Mouse (Mus musculus): ENCODE results near the gene Rnf212. TPM values are rescaled to one million over a fixed set of nuclear protein-coding genes. Genes with fewer than 3 reads are reported as not detected.
A peak's percentile ranks its signal among the peaks of the same experiment; 100 is the strongest.

Rnf212 gene
- polyA plus RNA-seq, 1 experiment from 2014 or later = not detected

GRCm38 (mm10) chr5:108694352-108695261 lies 80.2 kb downstream of the Rnf212 start:
- Histone ChIP-seq H3K9me3 (replicated peaks) (no peaks in the 10 kb centered on the region), H3K36me3 (peaks cover 3% of the 10 kb centered on the region; the same call in 1 of the 2 replicates), H3K9ac (peak overlapping the region; percentile 69), H3K27ac (replicated peaks) (peak overlapping the region; percentile 58), H3K27me3 (no peaks in the 10 kb centered on the region), H3K4me2 (replicated peaks) (peak overlapping the region; percentile 83), H3K4me3 (replicated peaks) (peak overlapping the region; percentile 84), H3K4me1 (peaks cover 54% of the 10 kb centered on the region)
- WGBS = 1% methylated on average over 97 of the region's 99 CpGs
- peak; percentile 41 for ATAC-seq (ENCODE audit: insufficient number of reproducible peaks, low FRiP score, low TSS enrichment, low read depth)

GRCm38 (mm10) chr5:108693872-108694288 lies 80.9 kb downstream of the Rnf212 start:
- under 1% methylated on average over 39 of the region's 43 CpGs for WGBS
- H3K4me1 ChIP-seq = peaks cover 50% of the 10 kb centered on the region

GRCm38 (mm10) chr5:108692271-108692670 lies 82.5 kb downstream of the Rnf212 start, which contains the start of gene Fgfrl1:
TSS of gene Fgfrl1 (plus strand) at chr5:108692382.
- H3K9ac ChIP-seq = 0 out of 2 replicates have a peak within 1 kb of the TSS, but pooled peaks have one; percentile 9
- peak within 1 kb of the TSS; percentile 83 for H3K4me2 ChIP-seq (replicated peaks)
- H3K4me1 ChIP-seq = peaks cover 45% of the 10 kb centered on the region
- 2% methylated on average over 16 of the region's 18 CpGs for WGBS
- no peaks in the 10 kb centered on the region for H3K9me3 ChIP-seq (replicated peaks)
- peak within 1 kb of the TSS; percentile 84 for H3K4me3 ChIP-seq (replicated peaks)
- ATAC-seq (ENCODE audit: insufficient number of reproducible peaks, low FRiP score, low TSS enrichment, low read depth) = no peak
- no peaks in the 10 kb centered on the region for H3K27me3 ChIP-seq
- 0 out of 2 replicates have a peak within 1 kb of the TSS, but pooled peaks have one; percentile 22 for H3K27ac ChIP-seq (replicated peaks)
- peaks cover 3% of the 10 kb centered on the region; the same call in 1 of the 2 replicates for H3K36me3 ChIP-seq

More at GRCm38 (mm10) chr5:108693872-108694288, 80.9 kb downstream of the Rnf212 start:
- Histone ChIP-seq H3K27ac (replicated peaks) (no peak overlapping the region), H3K9me3 (replicated peaks) (no peaks in the 10 kb centered on the region), H3K4me2 (replicated peaks) (peak overlapping the region; percentile 83), H3K27me3 (no peaks in the 10 kb centered on the region), H3K4me3 (replicated peaks) (peak overlapping the region; percentile 84), H3K36me3 (peaks cover 3% of the 10 kb centered on the region; the same call in 1 of the 2 replicates), H3K9ac (peak overlapping the region; percentile 69)
- peak; percentile 92 for ATAC-seq (ENCODE audit: insufficient number of reproducible peaks, low FRiP score, low TSS enrichment, low read depth)

- 70% methylated on average over 4 of the region's 4 CpGs for WGBS
Measured at GRCm38 (mm10) chr5:108691152-108691551, 83.6 kb downstream of the Rnf212 start.

GRCm38 (mm10) chr5:108689091-108689490 lies 85.7 kb downstream of the Rnf212 start:
- Histone ChIP-seq H3K9me3 (replicated peaks) (no peaks in the 10 kb centered on the region), H3K4me3 (replicated peaks) (no peak overlapping the region), H3K27me3 (no peaks in the 10 kb centered on the region), H3K4me1 (peaks cover 19% of the 10 kb centered on the region), H3K27ac (replicated peaks) (no peak overlapping the region), H3K4me2 (replicated peaks) (no peak overlapping the region), H3K9ac (no peak overlapping the region), H3K36me3 (no peaks in the 10 kb centered on the region)
- no peak for ATAC-seq (ENCODE audit: insufficient number of reproducible peaks, low FRiP score, low TSS enrichment, low read depth)
- 69% methylated on average over 5 of the region's 5 CpGs for WGBS

More at GRCm38 (mm10) chr5:108691152-108691551, 83.6 kb downstream of the Rnf212 start:
- Histone ChIP-seq H3K27ac (replicated peaks) (no peak overlapping the region), H3K9me3 (replicated peaks) (no peaks in the 10 kb centered on the region), H3K27me3 (no peaks in the 10 kb centered on the region), H3K4me1 (peaks cover 34% of the 10 kb centered on the region), H3K9ac (no peak overlapping the region), H3K4me3 (replicated peaks) (no peak overlapping the region), H3K4me2 (replicated peaks) (no peak overlapping the region), H3K36me3 (peaks cover 3% of the 10 kb centered on the region; the same call in 1 of the 2 replicates)
- no peak for ATAC-seq (ENCODE audit: insufficient number of reproducible peaks, low FRiP score, low TSS enrichment, low read depth)

- Histone ChIP-seq H3K36me3 (no peaks in the 10 kb centered on the region), H3K4me2 (replicated peaks) (no peak overlapping the region), H3K4me3 (replicated peaks) (no peak overlapping the region), H3K27me3 (no peaks in the 10 kb centered on the region), H3K4me1 (peaks cover 16% of the 10 kb centered on the region), H3K9ac (no peak overlapping the region), H3K9me3 (replicated peaks) (no peaks in the 10 kb centered on the region), H3K27ac (replicated peaks) (no peak overlapping the region)
- ATAC-seq (ENCODE audit: insufficient number of reproducible peaks, low FRiP score, low TSS enrichment, low read depth) = no peak
- WGBS = 90% methylated on average over 6 of the region's 6 CpGs
Measured at GRCm38 (mm10) chr5:108680871-108681270, 93.9 kb downstream of the Rnf212 start.

- Histone ChIP-seq H3K27me3 (no peaks in the 10 kb centered on the region), H3K4me2 (replicated peaks) (no peak overlapping the region), H3K4me3 (replicated peaks) (no peak overlapping the region), H3K4me1 (peaks cover 16% of the 10 kb centered on the region), H3K27ac (replicated peaks) (no peak overlapping the region), H3K9ac (no peak overlapping the region), H3K36me3 (no peaks in the 10 kb centered on the region), H3K9me3 (replicated peaks) (no peaks in the 10 kb centered on the region)
- 42% methylated on average over 3 of the region's 3 CpGs for WGBS
- ATAC-seq (ENCODE audit: insufficient number of reproducible peaks, low FRiP score, low TSS enrichment, low read depth) = no peak
Measured at GRCm38 (mm10) chr5:108679909-108680308, 94.9 kb downstream of the Rnf212 start.

Other genes starting within 250 kb of the Rnf212 start
- gene Cplx1, start 225.0 kb downstream of the Rnf212 start, polyA plus RNA-seq (2015; fragmentation: Nextera tagmentation; extraction: Ambion mirVana) = 0.38 and 0.89 TPM in 2 replicates
- 47.9 and 56.4 TPM in 2 replicates for gene Gak, start 145.2 kb downstream of the Rnf212 start, polyA plus RNA-seq (2015; fragmentation: Nextera tagmentation; extraction: Ambion mirVana)
- 27.4 and 29.4 TPM in 2 replicates for gene Tmem175, start 145.2 kb downstream of the Rnf212 start, polyA plus RNA-seq (2015; fragmentation: Nextera tagmentation; extraction: Ambion mirVana)
- 17.3 and 18.1 TPM in 2 replicates for gene Idua, start 114.7 kb downstream of the Rnf212 start, polyA plus RNA-seq (2015; fragmentation: Nextera tagmentation; extraction: Ambion mirVana)
- 14.6 and 17.4 TPM in 2 replicates for gene Dgkq, start 105.3 kb downstream of the Rnf212 start, polyA plus RNA-seq (2015; fragmentation: Nextera tagmentation; extraction: Ambion mirVana)
- 0.93 and 0.96 TPM in 2 replicates for gene Slc26a1, start 99.4 kb downstream of the Rnf212 start, polyA plus RNA-seq (2015; fragmentation: Nextera tagmentation; extraction: Ambion mirVana)
- 29.0 and 29.4 TPM in 2 replicates for gene Fgfrl1, start 82.6 kb downstream of the Rnf212 start, polyA plus RNA-seq (2015; fragmentation: Nextera tagmentation; extraction: Ambion mirVana)
- gene Tmed11, start 20.4 kb upstream of the Rnf212 start, polyA plus RNA-seq (2015; fragmentation: Nextera tagmentation; extraction: Ambion mirVana) = not detected in 2 replicates
- not detected in 2 replicates for gene Vmn2r8, start 33.9 kb upstream of the Rnf212 start, polyA plus RNA-seq (2015; fragmentation: Nextera tagmentation; extraction: Ambion mirVana)
- 0.01 TPM in 1 of 2 replicates, not detected in the other for gene Vmn2r9, start 77.6 kb upstream of the Rnf212 start, polyA plus RNA-seq (2015; fragmentation: Nextera tagmentation; extraction: Ambion mirVana)
- gene Vmn2r10, start 231.5 kb upstream of the Rnf212 start, polyA plus RNA-seq (2015; fragmentation: Nextera tagmentation; extraction: Ambion mirVana) = not detected in 2 replicates